Mouse (Mus musculus): ENCODE data around the gene Fkbp2.

Gene Fkbp2

GRCm38 (mm10) chr19:6969665-6970381 lies 10.5 kb downstream of the Fkbp2 start:
- DNase-seq = peak; percentile 74

- DNase-seq = no peak
Observed at GRCm38 (mm10) chr19:6969291-6969664, 11.0 kb downstream of the Fkbp2 start.

- DNase-seq = peak; percentile 37
Observed at GRCm38 (mm10) chr19:6968491-6969271, 11.6 kb downstream of the Fkbp2 start.

- DNase-seq = no peak
Observed at GRCm38 (mm10) chr19:6956461-6956860, 23.8 kb downstream of the Fkbp2 start.

GRCm38 (mm10) chr19:6955424-6955823 lies 24.9 kb downstream of the Fkbp2 start:
- DNase-seq = no peak

DNA sequence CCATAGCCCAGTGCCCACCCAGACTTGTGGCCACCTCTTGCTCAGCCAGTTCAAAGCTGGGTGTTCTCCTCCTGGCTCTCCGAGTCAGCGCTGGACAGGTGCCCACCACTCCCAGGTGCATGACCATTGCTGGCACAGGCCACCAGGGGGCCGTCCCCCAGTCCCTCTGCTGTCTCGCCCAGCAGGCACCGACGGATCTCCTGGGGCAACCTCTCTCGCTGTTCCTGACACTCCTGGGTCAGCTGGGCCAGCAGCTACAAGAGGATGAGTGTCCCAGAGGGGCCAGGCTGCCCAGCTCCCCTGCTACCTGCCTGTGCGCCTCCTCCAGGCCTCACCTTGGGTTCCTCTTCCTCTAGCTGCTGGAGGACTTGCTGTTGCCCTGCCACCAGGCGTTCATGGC lies 26.3 kb downstream of the Fkbp2 start:
- DNase-seq = peak; percentile 36

DNA sequence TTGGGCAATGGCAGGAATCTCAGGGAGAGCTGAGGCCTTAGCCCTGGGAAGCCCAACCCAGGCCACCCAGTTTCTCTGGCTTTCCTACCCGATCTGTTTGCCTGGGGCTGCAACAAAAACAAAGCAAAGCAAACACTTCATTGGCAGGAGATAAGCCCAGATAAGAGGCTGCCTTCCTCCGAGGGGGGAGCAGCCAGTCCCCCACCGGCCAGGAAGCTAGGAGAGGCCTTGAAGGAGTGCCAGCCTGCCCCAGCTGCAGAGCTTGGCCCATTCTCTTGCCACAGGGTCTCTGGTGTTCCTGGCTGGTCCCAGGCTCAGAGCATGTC lies 27.6 kb downstream of the Fkbp2 start:
- DNase-seq = peak; percentile 43

DNA sequence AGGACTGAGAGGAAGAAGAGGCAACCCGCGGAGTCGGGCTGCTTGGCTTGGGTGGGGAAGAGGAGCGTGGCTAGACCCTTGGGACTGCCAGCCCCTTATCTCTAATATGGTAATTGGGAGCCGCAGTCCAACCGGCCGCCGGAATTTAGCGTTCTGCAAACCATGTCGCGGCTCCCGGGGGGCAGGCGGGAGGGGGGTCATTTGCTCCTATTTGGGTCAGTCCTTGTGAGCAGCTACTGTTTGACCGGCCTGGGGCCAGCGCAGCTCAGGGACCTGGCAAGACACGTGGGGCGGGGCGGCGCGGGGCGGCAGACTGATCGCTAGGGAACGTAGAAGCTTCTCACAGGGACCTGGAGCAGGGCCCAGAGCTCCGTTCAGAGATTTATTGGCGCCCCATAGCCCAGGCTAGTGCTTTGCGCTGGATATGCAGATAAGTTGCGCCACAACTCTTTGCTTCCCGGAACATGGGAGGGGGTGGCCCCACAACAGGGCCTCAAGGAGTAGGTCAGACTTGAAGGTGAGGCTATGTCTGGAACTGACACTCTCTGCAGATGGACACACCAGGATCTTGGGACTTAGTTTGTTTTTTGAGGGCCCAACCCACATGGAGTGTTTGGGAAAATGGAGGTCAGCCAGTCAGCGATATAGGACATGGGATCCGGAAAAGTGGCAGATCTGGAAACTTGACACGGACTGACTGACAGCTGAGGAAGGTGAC lies 28.1 kb downstream of the Fkbp2 start:
- DNase-seq = peak; percentile 58

DNA sequence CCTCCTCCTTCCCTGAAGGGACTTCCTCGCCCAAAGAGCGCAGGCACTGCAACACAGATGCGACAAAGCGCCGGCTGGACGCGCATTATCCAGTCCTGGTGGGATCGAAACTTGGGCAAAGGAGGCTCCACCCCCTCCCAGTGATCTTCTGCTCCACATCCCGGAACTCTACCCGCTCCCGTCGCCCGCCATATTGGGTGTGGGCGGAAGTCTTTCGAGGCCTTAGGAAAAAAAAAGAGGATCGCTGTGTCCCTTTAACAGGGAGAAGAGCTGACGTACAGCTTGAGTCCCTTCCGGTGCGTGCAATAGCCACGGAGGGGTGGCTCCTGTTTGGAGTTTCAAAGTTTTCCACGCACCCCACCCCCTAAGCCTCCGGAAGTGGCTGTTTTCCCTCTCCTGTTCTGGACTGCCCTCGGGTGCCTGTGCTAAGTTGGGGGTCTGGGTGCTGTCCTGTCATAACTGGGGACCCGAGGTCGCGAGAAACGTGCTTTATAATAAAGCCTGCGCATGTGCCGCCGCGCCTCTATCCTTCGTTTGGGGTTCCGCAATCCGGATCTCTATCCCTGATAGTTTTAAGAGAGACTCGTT lies 28.8 kb downstream of the Fkbp2 start:
- peak; percentile 85 for DNase-seq

DNA sequence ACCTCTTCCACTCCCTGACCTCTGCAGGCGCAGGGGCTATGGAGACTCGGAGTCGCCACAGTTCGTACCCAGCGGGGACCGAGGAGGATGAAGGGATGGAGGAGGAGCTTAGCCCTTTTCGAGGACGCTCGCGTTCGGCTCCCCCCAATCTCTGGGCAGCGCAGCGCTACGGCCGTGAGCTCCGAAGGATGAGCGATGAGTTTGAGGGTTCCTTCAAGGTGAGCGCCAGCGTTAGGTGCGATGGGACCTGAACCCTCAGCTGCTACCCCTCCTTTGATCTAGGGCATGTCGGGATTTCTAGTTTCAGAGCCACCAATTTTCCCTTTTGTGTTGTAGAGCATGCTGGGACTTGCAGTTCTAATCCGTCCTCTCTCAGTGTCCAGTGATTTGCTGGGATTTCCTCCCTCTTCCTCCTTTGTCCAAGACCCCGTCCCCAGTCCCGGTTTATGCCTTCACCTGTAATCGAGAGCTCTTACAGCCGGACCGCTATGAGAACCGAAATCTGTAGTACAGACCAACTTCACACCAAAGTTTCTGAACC lies 29.6 kb downstream of the Fkbp2 start:
- DNase-seq = peak; percentile 56

DNA sequence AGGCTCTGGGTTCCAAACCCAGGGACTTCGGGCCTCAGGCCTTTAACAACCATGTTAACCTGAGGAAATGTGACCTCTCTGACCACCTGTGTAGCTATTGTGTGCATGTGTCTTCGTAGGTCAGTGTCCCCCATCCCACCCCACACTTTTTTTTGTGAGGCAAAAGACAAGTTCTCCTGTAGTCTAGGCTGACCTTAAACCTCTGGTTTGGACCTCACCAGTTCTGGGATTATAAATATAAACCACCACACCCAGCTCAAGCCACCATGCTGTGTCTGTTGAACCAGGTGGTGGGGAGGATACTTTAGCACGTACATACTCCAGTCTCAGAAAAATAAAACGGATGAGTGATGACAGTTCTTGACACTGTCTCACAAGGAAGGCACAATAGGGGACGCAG lies 30.4 kb downstream of the Fkbp2 start:
- DNase-seq = no peak

- DNase-seq = no peak
Observed at GRCm38 (mm10) chr19:6949532-6949931, 30.8 kb downstream of the Fkbp2 start.

DNA sequence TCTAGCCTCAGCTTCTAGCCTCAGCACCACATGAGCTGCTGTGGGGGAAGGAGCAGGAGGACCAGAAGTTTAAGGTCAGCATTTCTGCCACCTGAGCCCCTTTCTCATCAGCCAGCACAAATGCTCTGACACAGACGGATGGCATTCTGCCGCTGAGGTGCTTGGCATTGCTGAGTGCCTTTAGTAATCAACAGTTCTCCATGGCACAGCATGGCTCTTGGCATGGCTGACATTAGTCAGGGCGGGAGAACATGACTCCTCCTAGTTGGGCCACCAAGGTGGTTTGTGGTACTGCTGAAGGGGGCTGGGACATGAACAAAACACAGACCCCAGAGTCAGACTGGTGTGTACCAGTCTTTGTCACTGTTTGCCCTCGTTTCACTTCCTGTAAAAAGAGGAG lies 32.1 kb downstream of the Fkbp2 start:
- no peak for DNase-seq

GRCm38 (mm10) chr19:6947742-6948141 lies 32.6 kb downstream of the Fkbp2 start:
- DNase-seq = no peak

DNA sequence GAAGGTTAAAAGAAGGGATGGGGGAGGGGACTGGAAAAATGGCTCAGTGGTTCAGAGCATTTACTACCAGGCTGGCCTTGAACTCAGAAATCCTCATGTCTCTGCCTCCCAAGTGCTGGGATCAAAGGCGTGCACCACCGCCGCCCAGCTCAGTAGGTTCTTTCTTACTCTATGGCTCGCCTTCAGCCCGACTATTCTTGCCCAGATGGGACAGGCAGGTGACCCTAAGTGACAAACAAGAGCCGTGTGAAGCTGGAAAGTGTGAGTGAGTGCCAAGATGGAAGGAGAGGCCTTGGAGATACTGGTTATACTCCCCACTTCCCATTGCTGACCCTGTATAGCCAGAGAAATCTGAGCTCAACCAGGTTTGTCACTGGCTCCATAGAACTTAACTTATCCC lies 36.6 kb downstream of the Fkbp2 start:
- no peak for DNase-seq

GRCm38 (mm10) chr19:6942764-6943163 lies 37.5 kb downstream of the Fkbp2 start:
- no peak for DNase-seq

- peak; percentile 96 for DNase-seq
Observed at GRCm38 (mm10) chr19:6942249-6942691, 38.0 kb downstream of the Fkbp2 start, which contains the start of gene Gpr137. Gene Gpr137, minus strand, starts transcription at chr19:6942480.

DNA sequence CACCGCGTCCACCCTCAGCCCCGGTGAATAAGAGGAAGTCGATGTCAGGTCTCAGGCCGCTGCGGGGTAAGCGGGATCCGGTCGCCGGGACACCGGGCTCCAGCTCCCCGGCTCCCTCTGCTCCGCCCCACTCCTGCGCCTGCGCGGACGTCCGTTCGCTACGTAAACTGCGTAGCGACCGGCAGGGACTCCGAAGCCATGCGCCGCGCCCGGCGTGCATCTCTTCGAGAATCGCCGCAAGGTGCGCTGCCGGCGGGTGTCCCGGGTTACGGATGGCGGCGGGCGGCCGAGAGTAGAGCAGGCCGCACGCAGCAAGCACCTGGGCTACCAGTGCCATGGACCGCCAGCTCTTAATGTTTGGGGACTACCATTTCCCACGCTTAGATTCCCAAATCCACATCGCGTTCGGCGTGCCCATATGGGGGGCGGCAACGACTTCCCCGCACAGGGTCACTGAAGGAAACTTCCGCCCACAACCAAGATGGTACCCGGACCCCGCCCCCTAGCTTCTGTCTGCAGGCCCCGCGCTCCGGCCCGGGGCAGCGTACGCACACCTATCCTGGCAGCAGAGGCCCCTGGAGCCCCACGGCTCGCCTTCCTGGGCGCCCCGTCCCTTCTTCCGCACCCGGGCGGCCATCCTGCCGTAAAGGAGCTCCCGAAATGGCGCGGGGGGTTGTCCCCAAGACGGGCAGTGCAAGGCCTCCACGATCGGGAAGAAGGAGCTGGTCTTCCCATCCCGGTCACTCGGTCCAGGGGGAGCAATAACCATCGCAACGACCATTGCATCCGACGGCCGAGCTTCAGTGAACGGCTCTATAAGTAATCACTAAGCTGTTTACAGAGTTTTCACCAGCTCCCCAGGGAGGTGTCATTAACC lies 38.7 kb downstream of the Fkbp2 start, which contains the start of gene Bad:
Bad (plus strand) TSS at position 490 of the 877 bp plus-strand sequence.
- DNase-seq = peak; percentile 95

DNA sequence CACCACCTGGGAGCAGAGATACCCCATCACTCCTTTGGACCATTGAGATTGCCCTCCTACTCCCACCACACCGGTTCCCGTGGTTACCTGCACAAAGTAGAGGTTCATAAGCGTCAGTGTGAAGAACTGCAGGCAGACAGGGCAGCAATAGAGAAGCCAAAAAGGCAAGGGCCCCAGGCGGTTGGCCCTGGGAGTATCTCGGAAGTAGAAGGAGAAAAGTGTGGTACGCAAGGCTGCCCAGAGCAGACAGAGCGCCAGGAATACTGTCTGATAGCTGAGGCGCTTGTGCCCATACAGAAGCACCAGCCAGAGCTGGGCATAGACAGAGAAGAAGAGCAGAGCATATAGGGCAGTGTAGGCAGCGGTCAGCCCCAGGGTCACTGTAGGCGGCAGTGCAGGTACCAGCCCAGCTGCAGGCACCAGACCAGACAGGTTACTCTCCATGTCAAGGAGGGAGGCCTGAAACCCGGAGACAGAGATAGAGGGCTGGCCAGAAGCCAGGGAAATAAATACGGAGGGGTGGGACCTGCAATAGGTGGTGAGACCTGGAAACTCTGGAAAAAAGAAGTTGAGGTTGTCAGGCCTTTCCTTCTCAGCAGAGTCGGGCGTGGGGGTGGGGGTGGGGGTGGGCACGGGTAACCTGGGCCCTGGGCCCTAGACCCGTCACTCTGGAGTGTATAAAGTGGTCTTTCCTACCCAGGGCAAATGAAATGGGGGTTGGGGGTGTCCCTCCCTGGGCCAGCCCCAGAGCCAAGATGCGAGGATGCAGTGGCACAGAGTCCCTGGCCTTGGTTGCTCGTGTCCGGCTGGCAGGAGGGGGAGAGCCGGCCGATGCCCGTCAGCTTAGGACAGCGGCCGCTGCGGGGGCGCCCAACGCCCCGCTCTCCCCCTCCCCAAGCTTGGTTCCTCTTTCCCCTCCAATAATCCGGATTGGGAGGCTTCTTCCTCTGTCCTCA lies 39.6 kb downstream of the Fkbp2 start:
- no peak for DNase-seq

DNA sequence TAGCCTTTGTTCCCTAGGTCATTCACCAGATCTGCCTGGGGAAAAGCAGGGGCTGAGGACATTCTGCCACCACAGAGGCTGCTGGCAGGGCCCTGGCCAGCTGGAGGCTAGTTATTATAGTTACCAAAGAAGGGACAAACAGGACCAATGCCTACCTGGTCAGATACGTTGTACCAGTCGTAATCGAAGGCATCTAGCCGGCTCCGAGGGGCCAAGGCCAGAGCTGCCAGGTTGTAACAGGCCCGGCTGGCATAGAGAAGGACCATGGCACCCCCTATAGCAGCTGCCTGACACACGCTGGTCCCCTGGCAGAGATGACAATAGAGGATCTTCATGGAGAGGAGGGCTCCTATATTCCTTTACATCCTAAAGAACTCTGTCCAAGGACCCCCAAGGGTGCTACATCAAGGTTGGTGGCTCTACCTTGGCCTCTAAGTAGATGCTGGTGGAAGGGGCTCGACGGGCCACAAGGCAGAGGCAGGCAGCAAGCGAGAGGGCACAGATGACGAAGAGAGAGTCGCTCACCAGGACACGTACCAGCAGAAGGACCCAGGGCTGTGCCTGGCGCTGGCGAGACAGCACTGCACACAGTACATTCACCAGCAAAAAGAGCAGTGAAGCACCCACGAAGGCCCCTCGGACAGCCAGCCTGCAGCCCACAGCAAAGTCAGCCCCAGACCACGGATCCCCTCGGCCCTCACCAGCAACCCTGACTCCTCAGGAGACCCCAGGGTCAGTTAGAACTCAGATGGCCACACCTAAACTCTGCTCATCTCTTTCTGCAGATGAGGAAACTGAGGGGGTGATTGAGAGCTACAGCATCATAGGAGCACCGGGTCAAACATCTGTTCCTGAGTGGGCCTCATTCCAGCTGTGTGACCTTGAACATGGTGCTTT lies 40.9 kb downstream of the Fkbp2 start:
- DNase-seq = no peak

Data from thymus, postnatal 25 days (tissue).